Mouse (Mus musculus): ENCODE data around the gene Samhd1.

DNA sequence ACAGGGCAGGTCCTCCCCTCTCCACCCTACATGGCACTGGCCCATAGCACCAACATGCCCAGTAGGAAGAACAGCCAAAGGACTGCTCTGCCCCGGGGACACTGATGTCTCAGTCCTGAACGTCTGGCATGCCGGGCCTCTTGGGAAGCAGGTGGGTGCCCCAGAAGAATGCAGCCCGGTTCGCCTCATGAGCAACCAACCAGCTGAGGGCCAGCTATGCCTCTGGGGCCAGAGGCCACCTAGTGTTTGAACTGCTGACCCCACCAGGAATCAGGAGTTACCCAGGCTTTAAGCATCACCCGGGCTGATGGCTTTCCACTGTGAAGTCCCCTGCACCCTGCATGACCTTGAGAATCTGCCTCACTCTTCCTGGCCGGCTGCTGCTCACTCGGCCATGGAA, 82.6 kb downstream of the Samhd1 start:
- no peak for TF ChIP-seq EP300 (IDR thresholded peaks at IDR 0.05; ENCODE audit: insufficient read depth, low read depth, low read length)
- no peak for TF ChIP-seq CTCF (IDR thresholded peaks at IDR 0.05; ENCODE audit: low read depth, low read length)
- no peak for TF ChIP-seq POLR2A (IDR thresholded peaks at IDR 0.05; ENCODE audit: insufficient read depth, low read length)
